Mouse (Mus musculus): ENCODE measurements at regions not wholly inside any gene's neighbourhood (a gene's known extent, or its start where the extent isn't known, plus 50 kb on each side); places are given as distances from the start of the nearest gene placed in this dataset.
A peak's percentile ranks its signal among the peaks of the same experiment; 100 is the strongest.

DNA sequence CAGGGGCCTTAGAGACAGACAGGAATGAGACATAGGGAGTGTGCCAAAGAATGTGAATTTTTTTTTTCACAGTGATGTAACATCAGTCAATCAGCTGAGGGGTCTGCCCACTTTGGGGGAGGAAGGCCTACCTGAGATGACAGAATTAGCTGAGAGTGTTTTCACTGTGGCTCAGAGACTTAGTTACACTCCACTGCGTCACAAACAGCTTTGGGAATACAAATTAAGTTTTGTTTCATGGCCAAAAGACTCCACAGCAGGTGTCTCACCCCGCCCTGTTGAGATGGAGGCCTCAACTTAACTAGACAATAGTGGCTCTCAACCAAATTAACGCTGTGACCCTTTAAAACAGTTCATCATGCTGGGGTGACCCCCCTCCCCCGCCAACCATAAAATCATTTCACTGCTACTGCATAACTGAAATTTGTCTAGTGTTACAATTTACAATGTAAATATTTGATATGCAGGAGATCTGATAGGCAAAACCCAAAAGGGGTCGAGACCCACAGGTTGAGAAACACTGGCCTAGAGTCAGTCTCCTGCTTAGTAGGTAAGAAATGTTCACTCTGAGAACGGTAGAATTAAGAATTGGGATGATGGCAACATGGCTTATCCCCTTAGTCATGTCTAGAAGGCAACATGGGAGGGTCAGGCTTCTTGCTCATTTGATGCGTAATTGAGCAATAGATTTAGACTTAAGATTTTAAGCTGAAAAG, 184.3 kb downstream of the Katnal1 start:
- ATAC-seq (no peak), DNase-seq (no peak)
- Histone ChIP-seq H3K27me3 (ENCODE audit: insufficient read depth, low read length) (no peaks in the 10 kb centered on the region), H3K9me3 (ENCODE audit: low read length) (0 out of 2 replicates have a peak, but pooled peaks cover 2% of the 10 kb centered on the region), H3K27ac (ENCODE audit: low read depth) (no peak overlapping the region), H3K4me3 (ENCODE audit: low read depth, low read length) (no peak overlapping the region), H3K4me2 (ENCODE audit: low read depth, low read length) (no peak overlapping the region), H3K9ac (replicated peaks) (no peak overlapping the region), H3K36me3 (replicated peaks; ENCODE audit: insufficient read depth, low read length) (no peaks in the 10 kb centered on the region), H3K4me1 (ENCODE audit: insufficient read depth) (peaks cover 22% of the 10 kb centered on the region)
- 78% methylated on average over 7 of the region's 7 CpGs for WGBS (ENCODE audit: insufficient replicate concordance)
- no peak for TF ChIP-seq EP300 (IDR thresholded peaks at IDR 0.05; ENCODE audit: low read depth)
- TF ChIP-seq CTCF (IDR thresholded peaks at IDR 0.05; ENCODE audit: low read depth) = no peak

DNA sequence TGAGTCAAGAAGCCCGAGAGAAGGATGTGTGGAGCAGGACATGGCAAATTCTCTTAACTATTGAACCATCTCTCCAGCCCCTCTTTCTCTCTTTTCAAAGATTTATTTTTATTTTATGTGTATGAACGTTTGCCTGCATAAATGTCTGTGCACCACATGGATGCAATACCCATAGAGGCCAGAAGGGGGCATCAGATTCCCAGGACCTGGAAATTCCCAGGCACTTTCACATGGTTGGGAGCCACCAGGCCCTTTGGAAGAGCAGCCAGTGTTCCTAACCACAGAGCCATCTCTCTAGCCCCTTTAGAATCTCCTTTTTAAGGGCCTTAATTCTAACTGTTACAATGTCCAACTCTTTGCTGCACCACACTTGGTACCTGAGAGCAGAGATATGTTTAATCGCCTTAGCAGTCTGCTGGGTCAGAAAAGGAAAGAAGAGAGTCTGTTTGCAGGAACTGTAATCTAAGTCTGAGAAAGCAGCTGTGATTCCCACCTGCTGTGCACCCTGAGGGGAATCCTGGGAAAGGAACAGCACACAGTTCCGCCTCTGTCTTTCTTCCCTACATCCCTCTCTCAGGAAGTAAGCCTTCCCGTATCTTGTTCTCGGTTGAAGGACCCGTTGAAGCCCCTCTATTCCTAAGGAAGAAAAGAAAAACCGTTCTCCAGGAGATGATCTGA, 186.8 kb downstream of the Katnal1 start:
- no peak for ATAC-seq
- H3K9me3 ChIP-seq (ENCODE audit: low read length) = 0 out of 2 replicates have a peak, but pooled peaks cover 2% of the 10 kb centered on the region
- H3K27ac ChIP-seq (ENCODE audit: low read depth) = peak overlapping the region; percentile 91
- H3K9ac ChIP-seq (replicated peaks) = no peak overlapping the region
- no peaks in the 10 kb centered on the region for H3K36me3 ChIP-seq (replicated peaks; ENCODE audit: insufficient read depth, low read length)
- no peak for DNase-seq
- H3K4me1 ChIP-seq (ENCODE audit: insufficient read depth) = peaks cover 31% of the 10 kb centered on the region
- H3K27me3 ChIP-seq (ENCODE audit: insufficient read depth, low read length) = no peaks in the 10 kb centered on the region
- H3K4me2 ChIP-seq (ENCODE audit: low read depth, low read length) = peak overlapping the region; percentile 38
- 0 out of 2 replicates have a peak overlapping the region, but pooled peaks have one; percentile 15 for H3K4me3 ChIP-seq (ENCODE audit: low read depth, low read length)
- TF ChIP-seq CTCF (IDR thresholded peaks at IDR 0.05; ENCODE audit: low read depth) (peak; percentile 60), EP300 (IDR thresholded peaks at IDR 0.05; ENCODE audit: low read depth) (no peak)
- WGBS (ENCODE audit: insufficient replicate concordance) = 82% methylated on average over 8 of the region's 8 CpGs

DNA sequence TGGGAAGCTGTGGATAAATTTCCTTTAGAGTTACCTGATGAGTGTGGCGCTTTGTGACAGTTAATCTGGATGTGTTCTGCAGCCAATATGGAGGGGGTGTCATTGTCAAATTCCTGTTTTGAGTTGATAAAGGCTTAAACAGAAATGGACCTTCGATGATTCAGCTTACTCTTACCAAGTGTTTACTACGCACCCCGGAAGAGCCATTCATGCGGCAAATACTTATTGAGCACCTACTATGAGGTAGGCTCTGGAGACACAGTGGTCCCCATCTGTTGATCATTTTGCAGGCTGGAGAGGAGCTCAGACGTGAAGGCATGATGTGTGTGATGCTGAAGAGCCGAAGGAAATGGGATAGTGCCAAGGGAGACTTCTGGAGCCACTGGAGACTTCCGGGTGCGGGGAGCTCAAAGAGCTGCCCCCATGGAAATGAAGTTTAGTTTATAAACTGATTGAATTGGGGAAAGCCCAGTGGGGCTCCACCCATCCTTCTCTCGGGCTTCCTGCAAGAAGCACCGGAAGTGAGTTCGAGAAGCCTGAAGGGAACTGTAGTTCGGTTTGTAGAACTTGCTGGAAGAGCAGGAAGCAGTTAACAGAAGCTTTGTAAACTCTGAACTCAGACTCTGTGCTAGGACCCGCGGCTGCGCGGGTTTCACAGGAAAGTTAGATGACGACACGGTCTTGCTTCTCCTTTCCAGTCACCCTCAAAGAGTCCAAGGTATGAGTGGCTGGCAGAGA, 187.7 kb downstream of the Katnal1 start:
- 53% methylated on average over 19 of the region's 19 CpGs for WGBS (ENCODE audit: insufficient replicate concordance)
- DNase-seq (peak; percentile 25), ATAC-seq (peak; percentile 12; the same call in 1 of the 2 replicates)
- Histone ChIP-seq H3K4me1 (ENCODE audit: insufficient read depth) (peaks cover 28% of the 10 kb centered on the region), H3K27ac (ENCODE audit: low read depth) (peak overlapping the region; percentile 91), H3K9me3 (ENCODE audit: low read length) (0 out of 2 replicates have a peak, but pooled peaks cover 2% of the 10 kb centered on the region), H3K9ac (replicated peaks) (peak overlapping the region; percentile 38), H3K4me2 (ENCODE audit: low read depth, low read length) (peak overlapping the region; percentile 38), H3K36me3 (replicated peaks; ENCODE audit: insufficient read depth, low read length) (no peaks in the 10 kb centered on the region), H3K27me3 (ENCODE audit: insufficient read depth, low read length) (no peaks in the 10 kb centered on the region), H3K4me3 (ENCODE audit: low read depth, low read length) (peak overlapping the region; percentile 15)
- TF ChIP-seq EP300 (IDR thresholded peaks at IDR 0.05; ENCODE audit: low read depth) (no peak), CTCF (IDR thresholded peaks at IDR 0.05; ENCODE audit: low read depth) (no peak)

DNA sequence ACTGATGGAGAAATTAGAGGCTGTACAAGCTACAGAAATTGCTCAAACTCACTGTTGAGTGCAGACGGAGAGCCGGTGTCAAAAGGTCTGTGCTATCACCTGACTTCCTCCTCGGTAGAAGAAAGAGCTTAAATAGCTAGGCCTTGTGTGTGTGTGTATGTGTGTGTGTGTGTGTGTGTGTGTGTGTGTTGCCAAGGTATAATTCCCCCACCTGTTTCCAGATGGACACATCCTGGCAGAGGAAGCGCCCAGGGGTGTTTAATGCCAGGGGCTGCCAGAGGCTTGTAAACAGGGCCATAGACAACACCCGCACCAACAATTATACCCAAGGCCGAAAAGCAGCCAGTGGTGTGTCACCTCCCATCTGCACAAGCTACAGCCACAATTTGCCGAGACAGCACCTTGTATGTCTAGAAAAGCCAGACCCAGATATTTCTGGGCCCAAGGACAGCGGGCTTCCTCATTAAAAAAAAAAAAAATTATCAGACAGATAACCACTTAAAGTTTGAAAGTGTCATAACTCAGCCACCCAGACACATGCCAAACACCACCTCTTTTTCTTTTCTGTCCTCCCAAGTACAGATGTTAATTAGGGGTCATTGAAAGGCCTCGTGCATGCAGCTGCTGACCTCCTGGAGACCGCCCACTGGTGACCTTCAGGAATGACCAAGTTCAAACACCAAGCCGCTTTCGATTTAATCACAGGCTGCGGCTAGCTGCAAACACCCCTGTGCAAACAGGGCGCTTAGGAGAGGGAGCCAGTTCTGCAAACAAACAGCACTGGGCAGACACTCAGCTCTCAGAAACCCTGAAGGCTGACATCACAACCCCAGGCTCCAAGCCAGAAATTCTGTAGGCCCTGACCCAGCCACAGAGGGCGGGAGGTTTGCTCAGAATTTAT, 188.0 kb upstream of the Ubl3 start:
- Histone ChIP-seq H3K36me3 (replicated peaks; ENCODE audit: insufficient read depth, low read length) (no peaks in the 10 kb centered on the region), H3K4me1 (ENCODE audit: insufficient read depth) (peaks cover 28% of the 10 kb centered on the region), H3K27me3 (ENCODE audit: insufficient read depth, low read length) (no peaks in the 10 kb centered on the region), H3K9ac (replicated peaks) (no peak overlapping the region), H3K27ac (ENCODE audit: low read depth) (peak overlapping the region; percentile 91), H3K9me3 (ENCODE audit: low read length) (0 out of 2 replicates have a peak, but pooled peaks cover 2% of the 10 kb centered on the region), H3K4me3 (ENCODE audit: low read depth, low read length) (no peak overlapping the region), H3K4me2 (ENCODE audit: low read depth, low read length) (no peak overlapping the region)
- WGBS (ENCODE audit: insufficient replicate concordance) = 48% methylated on average over 15 of the region's 15 CpGs
- DNase-seq (peak; percentile 72), ATAC-seq (peak; percentile 92)
- TF ChIP-seq EP300 (IDR thresholded peaks at IDR 0.05; ENCODE audit: low read depth) (peak; percentile 48; the same call in 1 of the 2 replicates), CTCF (IDR thresholded peaks at IDR 0.05; ENCODE audit: low read depth) (no peak)

DNA sequence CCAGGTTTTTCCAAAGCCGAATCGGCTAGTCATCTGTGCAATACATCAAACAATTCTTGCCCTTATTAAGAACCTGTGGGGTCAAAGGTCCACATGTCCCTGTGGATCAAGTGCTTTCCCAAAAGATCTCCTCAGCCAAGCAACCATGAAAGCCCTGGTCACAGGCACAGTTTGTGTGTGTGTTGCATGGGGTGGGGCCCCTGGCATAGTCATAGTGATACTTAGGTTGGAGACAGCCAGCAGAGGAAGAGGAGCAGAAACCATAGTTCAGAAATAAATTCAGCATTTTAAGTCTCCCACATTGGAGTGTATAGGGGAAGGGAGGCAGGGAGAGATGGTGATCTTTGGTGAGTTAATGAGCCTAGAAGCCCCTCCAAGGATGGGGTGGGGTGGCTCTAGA, 187.1 kb upstream of the Ubl3 start:
- no peak for TF ChIP-seq EP300 (IDR thresholded peaks at IDR 0.05; ENCODE audit: low read depth)
- 71% methylated on average over 2 of the region's 2 CpGs for WGBS (ENCODE audit: insufficient replicate concordance)
- H3K27ac ChIP-seq (ENCODE audit: low read depth) = peak overlapping the region; percentile 91
- H3K4me3 ChIP-seq (ENCODE audit: low read depth, low read length) = no peak overlapping the region
- no peak overlapping the region for H3K9ac ChIP-seq (replicated peaks)
- H3K27me3 ChIP-seq (ENCODE audit: insufficient read depth, low read length) = no peaks in the 10 kb centered on the region
- no peaks in the 10 kb centered on the region for H3K36me3 ChIP-seq (replicated peaks; ENCODE audit: insufficient read depth, low read length)
- peaks cover 28% of the 10 kb centered on the region for H3K4me1 ChIP-seq (ENCODE audit: insufficient read depth)
- no peak overlapping the region for H3K4me2 ChIP-seq (ENCODE audit: low read depth, low read length)
- 0 out of 2 replicates have a peak, but pooled peaks cover 2% of the 10 kb centered on the region for H3K9me3 ChIP-seq (ENCODE audit: low read length)
- DNase-seq = no peak
- ATAC-seq = no peak
